Mouse (Mus musculus) heart, embryonic 11.5 days (tissue): ENCODE measurements around the gene Calu. TPM values are rescaled to one million over a fixed set of nuclear protein-coding genes. Genes with fewer than 3 reads are reported as not detected.
A peak's percentile ranks its signal among the peaks of the same experiment; 100 is the strongest.
"Not testable (repeated sequence)": the region's sequence is repeated elsewhere in the genome, so short reads cannot be mapped to it uniquely, and the experiment has no call there.

ENCODE experiments used
- ATAC-seq: fragments of 200-750 bp; cut with Nextera tagmentation; replicated peaks from 2 replicates; pipeline ENCODE4 v1.8.0; 2017; ENCODE audit warnings: moderate library complexity; ENCODE audit not compliant: insufficient number of reproducible peaks, low FRiP score, low TSS enrichment
- H3K27ac ChIP-seq: fragments of 300-500 bp; sonication (generic); 2 replicates; pipeline ENCODE4 v1.5.1; 2014; ENCODE audit warnings: mild to moderate bottlenecking, low read depth, low read length
- H3K27me3 ChIP-seq: fragments of 300-500 bp; sonication (generic); 2 replicates; pipeline ENCODE4 v1.6.1; 2014; ENCODE audit warnings: mild to moderate bottlenecking, low read length, mixed read lengths; ENCODE audit not compliant: control insufficient read depth, insufficient read depth
- H3K36me3 ChIP-seq: fragments of 300-500 bp; sonication (generic); 2 replicates; pipeline ENCODE4 v1.6.1; 2014; ENCODE audit warnings: mild to moderate bottlenecking, low read length, moderate library complexity, mixed read lengths; ENCODE audit not compliant: control insufficient read depth, insufficient read depth
- H3K4me1 ChIP-seq: fragments of 300-500 bp; sonication (generic); 2 replicates; pipeline ENCODE4 v1.6.1; 2014; ENCODE audit warnings: low read length; ENCODE audit not compliant: control insufficient read depth, insufficient read depth
- H3K4me2 ChIP-seq: fragments of 300-500 bp; sonication (generic); 2 replicates; pipeline ENCODE4 v1.6.1; 2014; ENCODE audit warnings: mild to moderate bottlenecking, moderate library complexity
- H3K4me3 ChIP-seq: fragments of 300-500 bp; sonication (generic); 2 replicates; pipeline ENCODE4 v1.5.1; 2014; ENCODE audit warnings: low read depth, low read length
- H3K9ac ChIP-seq: fragments of 300-500 bp; sonication (generic); 2 replicates; pipeline ENCODE4 v1.6.1; 2014; ENCODE audit warnings: mild to moderate bottlenecking, low read depth, low read length, moderate library complexity
- H3K9me3 ChIP-seq: fragments of 300-500 bp; sonication (generic); replicated peaks from 2 replicates; pipeline ENCODE4 v1.6.1; 2016; ENCODE audit warnings: low read length; ENCODE audit not compliant: control insufficient read depth
- WGBS: fragments of 180-500 bp; shearing (Covaris S2); extraction: QIAGEN DNeasy Blood & Tissue Kit; methylation state at CpG from one replicate; pipeline ENCODE4 v1.1.7; 2014; ENCODE audit not compliant: insufficient replicate concordance; 5-methylcytosine and 5-hydroxymethylcytosine counted together
- polyA plus RNA-seq: library from polyadenylated mRNA; unstranded; fragments of >200 nt; fragmentation: Nextera tagmentation; extraction: Ambion mirVana; gene quantifications from 2 replicates; pipeline ENCODE4 v1.2.1, GENCODE M21; 2014

The Calu gene
- polyA plus RNA-seq, 1 experiment from 2014 or later: 443 TPM

DNA sequence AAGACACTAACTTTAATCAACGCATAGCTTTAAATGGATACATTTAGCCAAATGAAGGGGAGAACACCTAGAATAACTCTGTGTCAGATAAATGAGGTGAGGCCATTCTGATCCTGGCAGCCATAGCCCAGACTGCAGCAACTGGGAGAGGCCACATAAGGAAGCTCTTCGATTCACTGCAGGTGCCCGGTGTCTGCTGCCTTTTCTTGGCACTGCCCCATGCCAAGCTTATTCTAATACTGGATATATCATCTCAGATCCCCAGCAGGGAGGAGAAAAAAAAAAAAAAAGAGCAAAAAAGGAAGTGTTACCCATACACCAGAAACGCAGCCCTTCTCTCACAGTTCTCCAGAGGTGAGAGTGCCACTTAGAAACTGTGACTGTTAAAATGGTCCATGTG is 29.5 kb downstream of the Calu start:
- Histone ChIP-seq H3K36me3 (peaks cover 29% of the 10 kb centered on the region), H3K4me3 (no peak overlapping the region), H3K9me3 (no peaks in the 10 kb centered on the region), H3K4me1 (no peaks in the 10 kb centered on the region), H3K9ac (no peak overlapping the region), H3K27ac (no peak overlapping the region), H3K4me2 (no peak overlapping the region), H3K27me3 (no peaks in the 10 kb centered on the region)
- no peak for ATAC-seq
- 84% methylated on average over 4 of the region's 4 CpGs for WGBS

DNA sequence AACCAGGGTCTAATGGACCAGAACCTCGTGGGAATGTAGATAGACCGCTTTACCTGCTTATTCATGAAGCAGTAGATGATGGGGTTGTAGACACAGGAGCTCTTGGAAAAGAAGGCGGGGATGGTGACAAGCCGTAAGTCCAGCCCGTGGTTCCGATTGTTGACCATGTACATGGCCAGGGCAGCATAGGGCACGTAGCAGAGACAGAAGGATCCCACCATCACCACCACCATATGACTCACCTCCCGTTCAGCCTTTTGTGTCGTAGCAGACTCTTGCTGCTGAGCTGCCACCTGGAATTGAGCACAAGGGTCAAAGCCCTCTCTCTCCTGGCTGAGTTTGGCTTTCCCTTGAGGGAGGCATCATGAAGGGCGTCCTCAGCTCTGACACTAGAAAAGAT is 30.8 kb downstream of the Calu start:
- no peaks in the 10 kb centered on the region for H3K27me3 ChIP-seq
- H3K9me3 ChIP-seq: no peaks in the 10 kb centered on the region
- no peak; the same call in 1 of the 2 replicates for ATAC-seq
- no peak overlapping the region for H3K27ac ChIP-seq
- WGBS: 94% methylated on average over 10 of the region's 10 CpGs
- no peak overlapping the region for H3K4me3 ChIP-seq
- no peaks in the 10 kb centered on the region for H3K4me1 ChIP-seq
- no peak overlapping the region for H3K4me2 ChIP-seq
- H3K9ac ChIP-seq: no peak overlapping the region
- peaks cover 20% of the 10 kb centered on the region for H3K36me3 ChIP-seq

GRCm38 (mm10) chr6:29379954-29380353 is 32.1 kb downstream of the Calu start:
- H3K27me3 ChIP-seq: no peaks in the 10 kb centered on the region
- H3K9me3 ChIP-seq: no peaks in the 10 kb centered on the region
- H3K4me1 ChIP-seq: peaks cover 2% of the 10 kb centered on the region; the same call in 1 of the 2 replicates
- H3K4me3 ChIP-seq: no peak overlapping the region
- no peak overlapping the region for H3K9ac ChIP-seq
- WGBS: 86% methylated on average over 6 of the region's 6 CpGs
- no peak overlapping the region for H3K4me2 ChIP-seq
- ATAC-seq: no peak
- peaks cover 10% of the 10 kb centered on the region; the same call in 1 of the 2 replicates for H3K36me3 ChIP-seq
- no peak overlapping the region for H3K27ac ChIP-seq

DNA sequence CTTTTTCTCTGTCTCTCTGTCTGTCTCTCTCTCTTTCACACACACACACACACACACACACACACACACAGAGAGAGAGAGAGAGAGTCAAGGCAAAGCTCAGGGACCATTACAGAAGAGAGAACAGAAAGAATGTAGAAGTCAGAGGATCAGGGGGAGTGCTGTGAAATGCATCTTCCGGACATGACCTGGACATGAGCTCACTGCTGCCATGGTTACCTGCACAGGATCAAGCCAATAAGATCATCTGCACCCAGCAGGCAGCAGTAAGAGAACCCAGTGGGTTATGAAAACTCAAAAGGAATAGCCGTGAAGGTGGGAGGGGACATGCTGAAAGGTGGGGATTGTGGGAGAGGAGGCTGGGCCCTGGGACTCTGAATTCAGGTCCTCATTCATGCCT is 34.6 kb downstream of the Calu start:
- H3K27ac ChIP-seq: no peak overlapping the region
- peaks cover 10% of the 10 kb centered on the region for H3K4me1 ChIP-seq
- no peaks in the 10 kb centered on the region for H3K9me3 ChIP-seq
- no peaks in the 10 kb centered on the region for H3K27me3 ChIP-seq
- no peak for ATAC-seq
- H3K9ac ChIP-seq: no peak overlapping the region
- H3K4me2 ChIP-seq: no peak overlapping the region
- no peaks in the 10 kb centered on the region; the same call in 1 of the 2 replicates for H3K36me3 ChIP-seq
- no peak overlapping the region for H3K4me3 ChIP-seq
- WGBS: 71% methylated on average over 2 of the region's 2 CpGs

DNA sequence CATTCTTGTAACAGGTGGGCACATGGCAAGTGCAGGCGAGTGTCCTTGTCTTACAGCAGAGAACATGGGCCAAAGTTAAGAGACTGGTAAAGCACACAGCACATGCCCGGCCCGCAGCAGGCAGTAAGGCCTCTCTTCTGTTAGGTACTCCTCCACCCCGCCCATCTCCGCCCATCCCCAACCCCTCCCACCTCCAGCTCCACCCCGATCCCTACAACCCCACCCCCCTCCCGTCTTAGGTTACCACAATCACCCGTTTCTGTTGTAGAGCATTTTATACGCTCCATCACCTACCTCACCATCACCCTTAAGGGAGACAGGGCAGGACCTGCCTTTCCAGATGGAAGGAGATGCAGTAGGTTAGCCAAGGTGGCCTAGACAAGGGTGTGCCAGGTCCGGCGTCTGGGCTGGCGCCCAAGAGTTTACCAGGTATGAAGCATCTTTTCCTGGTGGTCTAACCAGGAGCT is 40.2 kb downstream of the Calu start, which contains the start of gene Opn1sw:
Gene Opn1sw, minus strand, starts transcription at position 417 of the 467 bp plus-strand sequence.
- Histone ChIP-seq H3K36me3 (no peaks in the 10 kb centered on the region), H3K9ac (0 out of 2 replicates have a peak within 1 kb of the TSS, but pooled peaks have one; percentile 52), H3K4me1 (peaks cover 18% of the 10 kb centered on the region), H3K4me2 (peak within 1 kb of the TSS; percentile 64), H3K27me3 (no peaks in the 10 kb centered on the region), H3K4me3 (peak within 1 kb of the TSS; percentile 45), H3K27ac (no peak within 1 kb of the TSS), H3K9me3 (no peaks in the 10 kb centered on the region)
- 5% methylated on average over 12 of the region's 12 CpGs for WGBS
- ATAC-seq: peak; percentile 55

DNA sequence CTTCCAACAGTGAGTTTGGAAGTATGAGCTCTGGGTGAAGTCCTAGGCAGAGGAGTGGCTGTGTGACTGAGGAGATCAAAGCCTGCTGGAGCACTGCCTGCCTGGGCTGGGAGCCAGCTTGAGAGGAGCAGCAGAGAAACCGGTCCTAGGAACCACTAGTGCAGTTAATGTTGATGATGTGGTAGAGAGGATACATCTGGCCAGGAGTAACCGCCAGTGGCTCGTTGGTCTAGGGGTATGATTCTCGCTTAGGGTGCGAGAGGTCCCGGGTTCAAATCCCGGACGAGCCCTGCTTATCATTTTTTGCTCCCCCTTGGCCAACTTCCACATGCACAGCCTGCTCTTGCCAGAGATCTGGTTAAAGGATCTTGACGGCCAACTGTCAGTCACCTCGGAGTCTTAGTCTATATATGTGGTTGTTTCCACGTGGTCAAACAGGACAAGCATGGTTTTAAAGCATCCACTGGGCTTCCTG is 40.8 kb downstream of the Calu start:
- Histone ChIP-seq H3K4me3 (peak overlapping the region; percentile 45), H3K9me3 (no peaks in the 10 kb centered on the region), H3K27me3 (no peaks in the 10 kb centered on the region), H3K4me2 (peak overlapping the region; percentile 64), H3K36me3 (no peaks in the 10 kb centered on the region), H3K27ac (no peak overlapping the region), H3K4me1 (peaks cover 18% of the 10 kb centered on the region), H3K9ac (0 out of 2 replicates have a peak overlapping the region, but pooled peaks have one; percentile 52)
- ATAC-seq: peak; percentile 72
- WGBS: 12% methylated on average over 11 of the region's 11 CpGs

DNA sequence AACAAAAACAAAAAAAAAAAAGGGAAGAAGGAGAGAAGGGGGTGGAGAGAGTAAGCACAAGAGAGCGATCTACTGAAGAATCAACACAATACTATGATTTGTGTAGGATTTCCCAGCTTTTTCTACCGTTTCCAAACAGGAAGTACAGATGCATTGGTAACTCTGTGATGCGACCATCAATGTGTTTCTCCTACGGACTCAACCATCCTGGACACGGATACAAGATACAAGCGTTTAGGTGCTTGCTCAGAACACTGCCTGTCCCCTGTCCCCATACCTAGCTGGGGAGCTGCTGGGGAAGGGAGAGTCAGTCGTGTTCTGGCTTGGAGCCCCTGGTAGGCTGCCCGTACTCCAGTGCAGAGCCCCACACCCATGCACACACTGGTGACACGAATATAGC is 41.6 kb downstream of the Calu start:
- no peak overlapping the region for H3K4me2 ChIP-seq
- H3K9me3 ChIP-seq: no peaks in the 10 kb centered on the region

GRCm38 (mm10) chr6:29390500-29390899 is 42.6 kb downstream of the Calu start:
- not testable (repeated sequence) for H3K4me2 ChIP-seq, H3K9ac ChIP-seq, H3K27me3 ChIP-seq, H3K4me3 ChIP-seq, H3K9me3 ChIP-seq, H3K27ac ChIP-seq, ATAC-seq, H3K36me3 ChIP-seq
- WGBS: 83% methylated on average over 1 of the region's 1 CpGs
- peaks cover 22% of the 10 kb centered on the region for H3K4me1 ChIP-seq

More for the DNA sequence above, 41.6 kb downstream of the Calu start:
- no peaks in the 10 kb centered on the region for H3K36me3 ChIP-seq
- H3K27ac ChIP-seq: no peak overlapping the region
- H3K9ac ChIP-seq: no peak overlapping the region
- WGBS: 50% methylated on average over 9 of the region's 9 CpGs
- H3K4me3 ChIP-seq: no peak overlapping the region
- H3K4me1 ChIP-seq: peaks cover 18% of the 10 kb centered on the region
- H3K27me3 ChIP-seq: 0 out of 2 replicates have a peak, but pooled peaks cover 1% of the 10 kb centered on the region
- ATAC-seq: no peak

GRCm38 (mm10) chr6:29391241-29391640 is 43.4 kb downstream of the Calu start:
- not testable (repeated sequence) for H3K9ac ChIP-seq, H3K9me3 ChIP-seq, H3K4me3 ChIP-seq, H3K27me3 ChIP-seq, H3K27ac ChIP-seq, ATAC-seq, H3K36me3 ChIP-seq, H3K4me2 ChIP-seq
- H3K4me1 ChIP-seq: peaks cover 25% of the 10 kb centered on the region
- 72% methylated on average over 8 of the region's 8 CpGs for WGBS
